Mouse (Mus musculus) CD8-positive naive resting alpha-beta T cell, adult 2 months (primary cell): ENCODE measurements around the gene Nmnat3.

ENCODE experiments used
- DNase-seq, 2 experiments: peaks; one replicate each; pipeline ENCODE4 v3.0.0; 2022; ENCODE audit warnings: low read depth in 2 of 2, low spot score in 2 of 2

Nmnat3 gene

GRCm38 (mm10) chr9:98354919-98355318 lies 67.7 kb downstream of the Nmnat3 start:
- DNase-seq, result no peak

GRCm38 (mm10) chr9:98361047-98361446 lies 73.8 kb downstream of the Nmnat3 start:
- no peak for DNase-seq

- no peak for DNase-seq
Observed at GRCm38 (mm10) chr9:98366075-98366474, 78.8 kb downstream of the Nmnat3 start.

- no peak for DNase-seq
Observed at GRCm38 (mm10) chr9:98367333-98367962, 80.2 kb downstream of the Nmnat3 start.

- no peak for DNase-seq
Observed at GRCm38 (mm10) chr9:98369707-98370106, 82.5 kb downstream of the Nmnat3 start.

- no peak for DNase-seq
Observed at GRCm38 (mm10) chr9:98373358-98373757, 86.1 kb downstream of the Nmnat3 start.

GRCm38 (mm10) chr9:98374897-98375296 lies 87.7 kb downstream of the Nmnat3 start:
- DNase-seq, result no peak

- DNase-seq, result no peak
Observed at GRCm38 (mm10) chr9:98375329-98376170, 88.3 kb downstream of the Nmnat3 start.

GRCm38 (mm10) chr9:98379736-98380135 lies 92.5 kb downstream of the Nmnat3 start:
- no peak for DNase-seq

GRCm38 (mm10) chr9:98380593-98380992 lies 93.4 kb downstream of the Nmnat3 start:
- no peak for DNase-seq

GRCm38 (mm10) chr9:98387741-98388632 lies 100.8 kb downstream of the Nmnat3 start:
- no peak for DNase-seq

- DNase-seq, result no peak
Observed at GRCm38 (mm10) chr9:98388633-98388965, 101.4 kb downstream of the Nmnat3 start.

GRCm38 (mm10) chr9:98393496-98393895 lies 106.3 kb downstream of the Nmnat3 start:
- no peak for DNase-seq

- DNase-seq, result no peak
Observed at GRCm38 (mm10) chr9:98397211-98397610, 110.0 kb downstream of the Nmnat3 start.

GRCm38 (mm10) chr9:98397866-98398265 lies 110.6 kb downstream of the Nmnat3 start:
- DNase-seq, result no peak

GRCm38 (mm10) chr9:98400185-98400894 lies 113.1 kb downstream of the Nmnat3 start:
- DNase-seq, result no peak

- no peak for DNase-seq
Observed at GRCm38 (mm10) chr9:98401611-98402010, 114.4 kb downstream of the Nmnat3 start.

GRCm38 (mm10) chr9:98407771-98408170 lies 120.5 kb downstream of the Nmnat3 start:
- DNase-seq, result no peak

GRCm38 (mm10) chr9:98409137-98409536 lies 121.9 kb downstream of the Nmnat3 start:
- DNase-seq, result peak in 1 of 2 experiments; percentile 8

- no peak for DNase-seq
Observed at GRCm38 (mm10) chr9:98415427-98415826, 128.2 kb downstream of the Nmnat3 start.

GRCm38 (mm10) chr9:98417919-98418318 lies 130.7 kb downstream of the Nmnat3 start:
- no peak for DNase-seq
